Mouse (Mus musculus) liver, embryonic 13.5 days (tissue): ENCODE measurements at regions not wholly inside any gene's neighbourhood (a gene's known extent, or its start where the extent isn't known, plus 50 kb on each side); places are given as distances from the start of the nearest gene placed in this dataset.
A peak's percentile ranks its signal among the peaks of the same experiment; 100 is the strongest.

ENCODE experiments used
- ATAC-seq: fragments of 200-750 bp; cut with Nextera tagmentation; 2 replicates; pipeline ENCODE4 v1.8.0; 2017; ENCODE audit warnings: low read depth, mild to moderate bottlenecking, moderate number of reproducible peaks, moderate library complexity
- DNase-seq: peaks from one replicate; pipeline ENCODE4 v3.0.0; 2022
- H3K27ac ChIP-seq: fragments of 300-500 bp; sonication (generic); 2 replicates; pipeline ENCODE4 v1.5.1; 2015; ENCODE audit warnings: moderate library complexity, mild to moderate bottlenecking, inconsistent platforms
- H3K27me3 ChIP-seq: fragments of 300-500 bp; sonication (generic); 2 replicates; pipeline ENCODE4 v1.6.1; 2015; ENCODE audit warnings: mild to moderate bottlenecking, inconsistent platforms
- H3K36me3 ChIP-seq: fragments of 300-500 bp; sonication (generic); 2 replicates; pipeline ENCODE4 v1.6.1; 2015; ENCODE audit warnings: mild to moderate bottlenecking, inconsistent platforms
- H3K4me1 ChIP-seq: fragments of 300-500 bp; sonication (generic); replicated peaks from 2 replicates; pipeline ENCODE4 v1.6.1; 2015; ENCODE audit warnings: inconsistent platforms
- H3K4me2 ChIP-seq: fragments of 300-500 bp; sonication (generic); 2 replicates; pipeline ENCODE4 v1.6.1; 2015; ENCODE audit warnings: inconsistent platforms, mild to moderate bottlenecking, moderate library complexity
- H3K4me3 ChIP-seq: fragments of 300-500 bp; sonication (generic); replicated peaks from 2 replicates; pipeline ENCODE4 v1.5.1; 2015; ENCODE audit warnings: mild to moderate bottlenecking, inconsistent platforms
- H3K9ac ChIP-seq: fragments of 300-500 bp; sonication (generic); 2 replicates; pipeline ENCODE4 v1.6.1; 2015; ENCODE audit warnings: mild to moderate bottlenecking, inconsistent platforms
- H3K9me3 ChIP-seq: fragments of 300-500 bp; sonication (generic); replicated peaks from 2 replicates; pipeline ENCODE4 v1.6.1; 2016; ENCODE audit warnings: inconsistent platforms
- WGBS: fragments of 180-500 bp; shearing (Covaris S2); methylation state at CpG from one replicate; pipeline ENCODE4 v1.1.7; 2015; ENCODE audit not compliant: insufficient replicate concordance; 5-methylcytosine and 5-hydroxymethylcytosine counted together

- Histone ChIP-seq H3K4me2 (peak overlapping the region; percentile 19; the same call in 1 of the 2 replicates), H3K27me3 (0 out of 2 replicates have a peak, but pooled peaks cover 5% of the 10 kb centered on the region), H3K9me3 (no peaks in the 10 kb centered on the region), H3K9ac (peak overlapping the region; percentile 18; the same call in 1 of the 2 replicates), H3K4me1 (peaks cover 56% of the 10 kb centered on the region), H3K27ac (peak overlapping the region; percentile 75), H3K36me3 (no peaks in the 10 kb centered on the region), H3K4me3 (no peak overlapping the region)
- 26% methylated on average over 5 of the region's 5 CpGs for WGBS
- DNase-seq (peak; percentile 85), ATAC-seq (peak; percentile 97)
Observed at GRCm38 (mm10) chr16:93147525-93148222, 321.7 kb upstream of the Runx1 start.

DNA sequence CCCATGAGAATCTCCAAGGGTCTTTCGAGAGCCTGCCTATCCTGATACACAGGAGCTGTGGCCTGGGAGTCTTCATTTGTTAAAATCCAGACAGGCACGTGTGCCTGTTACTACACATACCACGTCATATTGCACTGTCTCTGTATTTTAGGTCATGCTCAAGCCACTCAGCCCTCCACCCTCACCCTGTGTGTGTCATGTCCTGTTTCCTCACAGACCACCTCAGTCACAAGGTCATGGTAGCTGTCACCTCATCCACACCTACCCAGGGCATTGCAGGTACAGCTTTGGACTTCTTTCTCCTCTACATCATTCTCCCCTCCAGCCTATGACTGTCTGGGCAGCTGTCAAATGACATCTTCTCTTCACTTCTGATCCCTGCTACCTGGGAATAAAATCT is 320.9 kb upstream of the Runx1 start:
- Histone ChIP-seq H3K4me3 (no peak overlapping the region), H3K9me3 (no peaks in the 10 kb centered on the region), H3K27me3 (peaks cover 13% of the 10 kb centered on the region), H3K4me2 (no peak overlapping the region), H3K36me3 (no peaks in the 10 kb centered on the region), H3K27ac (peak overlapping the region; percentile 67), H3K9ac (no peak overlapping the region), H3K4me1 (peaks cover 49% of the 10 kb centered on the region)
- no peak for ATAC-seq
- DNase-seq: no peak
- 50% methylated on average over 3 of the region's 3 CpGs for WGBS

DNA sequence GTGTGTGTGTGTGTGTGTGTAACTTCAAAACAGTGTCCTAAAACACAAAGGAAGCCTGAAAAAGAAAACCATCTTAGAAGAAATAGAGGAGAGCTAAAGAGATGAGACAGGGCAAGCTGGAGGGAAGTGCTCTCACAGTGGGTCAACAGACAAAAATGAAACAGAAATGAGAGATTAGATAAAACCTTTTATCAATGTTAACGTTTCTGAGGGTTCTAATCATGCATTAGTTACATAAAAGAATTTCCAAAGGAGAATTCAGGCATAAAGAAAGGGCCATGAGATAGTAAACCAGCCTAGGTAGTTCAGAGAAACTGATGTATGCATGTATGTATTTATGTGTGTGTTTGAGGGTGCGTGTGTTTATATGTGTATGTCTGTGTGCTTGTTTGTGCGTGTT is 319.7 kb upstream of the Runx1 start:
- DNase-seq (no peak), ATAC-seq (no peak)
- H3K4me1 ChIP-seq: peaks cover 49% of the 10 kb centered on the region
- no peaks in the 10 kb centered on the region for H3K36me3 ChIP-seq
- no peak overlapping the region for H3K9ac ChIP-seq
- H3K4me2 ChIP-seq: no peak overlapping the region
- H3K9me3 ChIP-seq: no peaks in the 10 kb centered on the region
- no peak overlapping the region for H3K4me3 ChIP-seq
- 51% methylated on average over 3 of the region's 3 CpGs for WGBS
- no peak overlapping the region for H3K27ac ChIP-seq
- peaks cover 23% of the 10 kb centered on the region for H3K27me3 ChIP-seq

GRCm38 (mm10) chr16:93144033-93144432 is 318.1 kb upstream of the Runx1 start:
- no peak overlapping the region for H3K9ac ChIP-seq
- H3K27me3 ChIP-seq: peaks cover 28% of the 10 kb centered on the region
- peak overlapping the region; percentile 44; the same call in 1 of the 2 replicates for H3K27ac ChIP-seq
- H3K36me3 ChIP-seq: no peaks in the 10 kb centered on the region
- no peak overlapping the region for H3K4me3 ChIP-seq
- H3K4me1 ChIP-seq: peaks cover 46% of the 10 kb centered on the region
- ATAC-seq (0 out of 2 replicates have a peak, but pooled peaks have one; percentile 10), DNase-seq (no peak)
- H3K4me2 ChIP-seq: no peak overlapping the region
- no peaks in the 10 kb centered on the region for H3K9me3 ChIP-seq
- 40% methylated on average over 5 of the region's 5 CpGs for WGBS

- Histone ChIP-seq H3K27me3 (peaks cover 35% of the 10 kb centered on the region), H3K9ac (no peak overlapping the region), H3K4me3 (no peak overlapping the region), H3K4me1 (peaks cover 37% of the 10 kb centered on the region), H3K27ac (no peak overlapping the region), H3K36me3 (no peaks in the 10 kb centered on the region), H3K4me2 (no peak overlapping the region), H3K9me3 (no peaks in the 10 kb centered on the region)
- DNase-seq: no peak
- no peak for ATAC-seq
- WGBS: 83% methylated on average over 10 of the region's 10 CpGs
Observed at GRCm38 (mm10) chr16:93143164-93143563, 317.2 kb upstream of the Runx1 start.

DNA sequence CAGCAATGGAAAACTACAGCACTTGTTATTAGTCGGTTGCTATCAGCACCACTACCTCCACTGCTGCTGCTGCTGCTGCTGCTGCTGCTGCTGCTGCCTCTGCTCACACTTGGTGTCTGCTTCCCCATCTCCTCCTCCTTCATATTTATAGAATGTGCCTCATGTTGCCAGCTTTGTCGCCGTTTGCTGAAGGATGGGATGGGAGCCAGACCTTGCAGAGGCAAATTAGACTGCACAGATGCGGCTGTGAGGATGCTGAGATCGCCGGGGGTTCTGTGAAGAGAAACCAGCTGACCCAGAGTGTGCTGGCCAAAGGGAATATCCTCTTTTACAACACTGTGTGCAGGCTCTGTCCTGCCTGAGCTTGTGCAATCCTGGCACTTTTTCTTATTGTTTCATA is 316.0 kb upstream of the Runx1 start:
- no peak for ATAC-seq
- H3K27ac ChIP-seq: no peak overlapping the region
- no peak for DNase-seq
- no peak overlapping the region for H3K4me2 ChIP-seq
- H3K36me3 ChIP-seq: no peaks in the 10 kb centered on the region
- no peaks in the 10 kb centered on the region for H3K9me3 ChIP-seq
- peaks cover 42% of the 10 kb centered on the region for H3K27me3 ChIP-seq
- 75% methylated on average over 6 of the region's 6 CpGs for WGBS
- peaks cover 26% of the 10 kb centered on the region for H3K4me1 ChIP-seq
- H3K9ac ChIP-seq: no peak overlapping the region
- H3K4me3 ChIP-seq: no peak overlapping the region

DNA sequence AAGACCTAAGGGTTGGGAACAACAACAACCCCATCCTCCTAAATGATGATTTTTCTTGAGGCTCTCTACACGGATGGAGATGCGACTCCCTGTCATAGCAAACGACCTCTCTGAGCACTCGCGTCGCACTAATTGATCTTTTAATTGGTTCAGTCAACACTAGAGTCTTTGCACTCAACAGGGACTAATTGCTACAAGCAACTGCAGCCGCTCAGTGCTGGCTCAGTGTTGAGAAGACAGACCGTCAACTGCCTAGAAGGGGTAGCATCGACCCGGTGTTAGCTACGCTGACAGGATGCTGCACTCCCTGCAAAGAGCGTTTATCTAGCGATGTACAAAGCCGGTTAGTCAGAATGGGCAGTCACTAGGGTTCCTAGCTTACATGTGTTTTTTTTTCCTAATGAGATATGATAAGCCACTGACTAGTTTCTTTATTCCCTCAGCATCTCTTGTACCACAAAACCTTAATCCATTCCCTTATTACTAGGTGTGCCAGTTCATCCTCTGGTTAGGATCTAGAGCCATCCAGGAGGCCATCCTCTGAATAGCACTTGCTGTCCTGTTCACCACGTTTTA is 314.7 kb upstream of the Runx1 start:
- H3K4me2 ChIP-seq: no peak overlapping the region
- ATAC-seq (no peak), DNase-seq (no peak)
- H3K9ac ChIP-seq: no peak overlapping the region
- no peaks in the 10 kb centered on the region for H3K9me3 ChIP-seq
- peaks cover 42% of the 10 kb centered on the region for H3K27me3 ChIP-seq
- H3K27ac ChIP-seq: no peak overlapping the region
- 56% methylated on average over 15 of the region's 15 CpGs for WGBS
- no peak overlapping the region for H3K4me3 ChIP-seq
- H3K36me3 ChIP-seq: no peaks in the 10 kb centered on the region
- peaks cover 16% of the 10 kb centered on the region for H3K4me1 ChIP-seq

GRCm38 (mm10) chr16:93137249-93137648 is 311.3 kb upstream of the Runx1 start:
- H3K4me3 ChIP-seq: no peak overlapping the region
- peaks cover 19% of the 10 kb centered on the region for H3K4me1 ChIP-seq
- ATAC-seq (no peak), DNase-seq (no peak)
- no peaks in the 10 kb centered on the region for H3K36me3 ChIP-seq
- H3K27me3 ChIP-seq: peaks cover 37% of the 10 kb centered on the region
- 32% methylated on average over 1 of the region's 1 CpGs for WGBS
- H3K27ac ChIP-seq: no peak overlapping the region
- H3K9ac ChIP-seq: no peak overlapping the region
- no peaks in the 10 kb centered on the region for H3K9me3 ChIP-seq
- H3K4me2 ChIP-seq: no peak overlapping the region

GRCm38 (mm10) chr16:93131404-93131803 is 305.5 kb upstream of the Runx1 start:
- H3K9me3 ChIP-seq: no peaks in the 10 kb centered on the region
- H3K27me3 ChIP-seq: no peaks in the 10 kb centered on the region; the same call in 1 of the 2 replicates
- no peaks in the 10 kb centered on the region for H3K36me3 ChIP-seq
- peak overlapping the region; percentile 94 for H3K27ac ChIP-seq
- no peak overlapping the region for H3K4me3 ChIP-seq
- DNase-seq (no peak), ATAC-seq (0 out of 2 replicates have a peak, but pooled peaks have one; percentile 1)
- 40% methylated on average over 5 of the region's 5 CpGs for WGBS
- peak overlapping the region; percentile 57; the same call in 1 of the 2 replicates for H3K9ac ChIP-seq
- H3K4me2 ChIP-seq: no peak overlapping the region
- peaks cover 74% of the 10 kb centered on the region for H3K4me1 ChIP-seq

DNA sequence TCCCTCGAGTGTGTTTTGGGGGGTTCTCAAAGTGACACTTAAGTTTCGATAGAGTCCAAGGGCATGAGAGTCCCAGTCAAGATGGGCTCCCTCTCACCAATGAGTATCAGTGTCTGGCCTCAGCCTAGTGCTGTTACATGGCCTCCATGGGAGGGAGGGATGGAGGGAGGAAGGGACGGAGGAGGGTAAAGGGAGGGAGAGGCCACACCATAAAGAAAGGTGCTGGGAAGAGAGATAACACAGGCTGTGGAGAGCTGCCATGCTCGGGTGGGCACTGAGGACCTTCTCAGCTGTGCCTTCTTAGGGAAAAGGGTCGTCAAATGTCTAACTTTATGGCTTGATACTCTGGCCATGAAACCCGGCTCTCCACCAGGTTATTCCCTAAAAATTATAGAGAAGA is 304.7 kb upstream of the Runx1 start:
- peaks cover 79% of the 10 kb centered on the region for H3K4me1 ChIP-seq
- peak overlapping the region; percentile 94 for H3K27ac ChIP-seq
- 42% methylated on average over 6 of the region's 6 CpGs for WGBS
- DNase-seq: peak; percentile 51
- peak overlapping the region; percentile 57 for H3K9ac ChIP-seq
- no peak overlapping the region for H3K4me3 ChIP-seq
- H3K36me3 ChIP-seq: no peaks in the 10 kb centered on the region
- H3K9me3 ChIP-seq: no peaks in the 10 kb centered on the region
- no peaks in the 10 kb centered on the region; the same call in 1 of the 2 replicates for H3K27me3 ChIP-seq
- peak; percentile 72 for ATAC-seq
- H3K4me2 ChIP-seq: peak overlapping the region; percentile 60

DNA sequence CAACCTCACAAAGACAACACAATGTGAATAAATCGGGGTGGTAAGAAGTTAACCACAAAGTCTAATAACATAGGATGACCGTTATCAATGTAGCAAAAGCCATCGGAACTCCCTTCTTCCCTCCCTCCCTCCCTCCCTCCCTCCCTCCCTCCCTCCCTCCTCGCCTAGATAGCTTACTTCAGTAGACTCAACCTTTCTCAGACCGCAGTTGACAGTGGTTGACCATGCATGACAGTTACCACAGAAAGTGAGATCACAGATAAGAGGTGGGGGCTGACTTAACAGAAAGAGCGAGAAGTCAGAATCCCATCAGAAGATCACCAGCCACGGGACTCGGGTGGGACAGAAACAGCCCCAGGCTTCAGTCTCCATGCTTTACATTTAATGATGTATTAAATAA is 297.8 kb upstream of the Runx1 start:
- peak overlapping the region; percentile 49; the same call in 1 of the 2 replicates for H3K27ac ChIP-seq
- H3K27me3 ChIP-seq: peaks cover 14% of the 10 kb centered on the region; the same call in 1 of the 2 replicates
- H3K4me3 ChIP-seq: no peak overlapping the region
- H3K9ac ChIP-seq: no peak overlapping the region
- H3K4me2 ChIP-seq: peak overlapping the region; percentile 29
- no peak for DNase-seq
- peaks cover 55% of the 10 kb centered on the region for H3K4me1 ChIP-seq
- no peaks in the 10 kb centered on the region for H3K36me3 ChIP-seq
- 19% methylated on average over 8 of the region's 8 CpGs for WGBS
- ATAC-seq: peak; percentile 49
- H3K9me3 ChIP-seq: no peaks in the 10 kb centered on the region
